Mouse (Mus musculus): ENCODE measurements around the gene Slc9a5.

GRCm38 (mm10) chr8:105348450-105349095 lies at the start of gene Slc9a5:
- no peak for TF ChIP-seq CTCF (IDR thresholded peaks at IDR 0.05; ENCODE audit: low read depth, low read length)
- TF ChIP-seq POLR2AphosphoS5 (IDR thresholded peaks at IDR 0.05; ENCODE audit: insufficient replicate concordance, low read depth, low read length): no peak
- no peak for TF ChIP-seq GATA2 (IDR thresholded peaks at IDR 0.05; ENCODE audit: borderline replicate concordance, low read depth, low read length)
- no peak for TF ChIP-seq GATA1 (IDR thresholded peaks at IDR 0.05; ENCODE audit: borderline replicate concordance, low read length)

Data from G1E (cell line).